Mouse (Mus musculus): ENCODE results near the gene Sgta. TPM values are rescaled to one million over a fixed set of nuclear protein-coding genes. Genes with fewer than 3 reads are reported as not detected.
A peak's percentile ranks its signal among the peaks of the same experiment; 100 is the strongest.
"Not testable (repeated sequence)": the region's sequence is repeated elsewhere in the genome, so short reads cannot be mapped to it uniquely, and the experiment has no call there.

Gene Sgta
- total RNA-seq, 2 experiments from 2014 or later = 41.6 to 61.4 TPM

DNA sequence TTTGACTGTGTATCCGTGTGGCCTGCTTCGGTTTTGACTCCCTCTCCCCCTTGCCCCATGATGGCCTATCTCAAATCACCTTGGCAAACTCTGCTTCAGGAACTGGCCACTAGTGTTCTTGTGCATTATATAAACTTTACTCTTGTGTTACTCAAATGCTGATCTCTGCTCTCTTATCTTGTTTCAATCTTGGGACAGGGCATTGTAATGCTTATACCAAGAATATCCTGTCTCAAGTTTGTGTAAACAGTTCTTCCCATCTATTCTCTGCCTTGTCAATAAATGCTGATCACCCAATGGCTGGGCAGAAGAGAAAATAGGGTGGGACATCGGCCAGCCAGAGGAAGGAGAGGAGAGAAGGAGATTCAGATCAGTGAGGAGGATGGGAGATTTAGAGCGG is 2.7 kb upstream of the Sgta start:
- ATAC-seq (replicated peaks; ENCODE audit: low FRiP score, low TSS enrichment, poor library complexity, severe bottlenecking) = no peak

DNA sequence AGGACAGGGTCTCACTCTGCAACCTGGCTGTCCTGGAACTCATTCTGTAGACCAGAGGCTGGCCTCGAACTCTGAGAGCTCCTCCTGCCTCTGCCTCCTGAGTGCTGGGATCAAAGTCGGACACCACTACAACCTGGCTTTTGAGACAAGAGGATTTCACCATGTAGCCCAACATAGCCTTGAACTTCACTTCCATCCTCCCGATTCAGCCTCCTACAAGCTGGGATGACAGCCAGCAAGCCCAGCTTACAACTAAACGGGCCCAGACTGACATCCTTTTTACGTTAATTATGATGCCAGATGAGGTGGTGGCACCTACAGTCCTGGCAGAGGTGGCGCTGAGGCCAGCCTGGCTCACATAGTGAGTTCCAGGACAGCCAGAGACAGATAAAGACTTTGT is 1.1 kb downstream of the Sgta start:
- no peak for ATAC-seq (replicated peaks; ENCODE audit: low FRiP score, low TSS enrichment, poor library complexity, severe bottlenecking)

DNA sequence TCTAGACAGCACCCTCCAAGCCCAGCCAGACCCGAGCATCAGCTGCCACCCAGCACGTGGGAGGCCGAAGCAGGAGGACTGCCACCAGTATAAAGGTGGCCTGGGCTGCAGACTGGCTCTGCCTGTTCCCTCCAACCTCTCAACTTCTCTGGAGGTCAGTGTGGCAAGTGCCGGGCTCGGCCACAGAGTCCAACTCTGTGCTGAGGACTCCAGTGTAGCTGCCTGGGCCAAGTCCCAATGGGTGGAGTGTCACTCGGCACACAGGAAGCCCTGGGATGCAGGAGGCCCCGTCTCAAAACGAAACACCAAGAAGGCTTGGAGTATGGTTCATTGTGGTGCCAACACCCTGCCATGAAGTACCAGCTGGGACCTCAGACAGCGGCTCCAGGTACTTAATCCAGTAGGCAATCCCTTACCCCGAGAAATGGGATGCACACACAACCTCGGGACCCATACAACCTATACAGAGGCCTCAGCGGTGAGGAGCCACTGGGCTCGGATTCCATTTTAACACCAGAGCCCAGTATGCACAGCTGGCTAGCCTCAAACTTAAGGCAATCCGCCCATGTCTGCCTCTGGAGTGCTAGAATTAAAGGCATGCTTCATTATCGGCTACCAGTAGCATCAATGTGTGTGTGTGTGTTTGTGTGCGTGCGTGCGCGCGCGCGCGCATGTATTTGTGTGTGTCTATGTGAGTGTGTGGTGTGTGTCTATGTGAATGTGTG is 2.4 kb downstream of the Sgta start:
- ATAC-seq (replicated peaks; ENCODE audit: low FRiP score, low TSS enrichment, poor library complexity, severe bottlenecking) = no peak

DNA sequence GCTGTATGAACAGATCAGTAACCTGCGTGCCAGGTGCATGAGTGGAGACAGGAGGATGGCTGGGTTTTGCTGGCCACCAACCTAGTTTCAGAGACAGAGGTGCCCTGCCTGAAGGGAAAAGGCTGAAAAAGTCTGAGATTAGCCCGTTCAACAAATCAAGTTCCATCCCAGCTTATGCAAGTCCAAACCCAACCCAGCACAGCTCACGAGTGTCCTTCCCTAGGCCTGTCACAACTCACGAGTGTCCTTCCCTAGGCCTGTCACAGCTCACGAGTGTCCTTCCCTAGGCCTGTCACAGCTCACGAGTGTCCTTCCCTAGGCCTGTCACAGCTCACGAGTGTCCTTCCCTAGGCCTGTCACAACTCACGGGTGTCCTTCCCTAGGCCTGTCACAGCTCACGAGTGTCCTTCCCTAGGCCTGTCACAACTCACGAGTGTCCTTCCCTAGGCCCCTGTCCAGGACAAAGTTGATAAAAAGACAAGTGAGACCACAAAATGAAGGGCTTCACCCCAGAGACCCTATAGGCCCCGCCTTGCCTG is 4.1 kb downstream of the Sgta start:
- ATAC-seq (replicated peaks; ENCODE audit: low FRiP score, low TSS enrichment, poor library complexity, severe bottlenecking) = not testable (repeated sequence)

DNA sequence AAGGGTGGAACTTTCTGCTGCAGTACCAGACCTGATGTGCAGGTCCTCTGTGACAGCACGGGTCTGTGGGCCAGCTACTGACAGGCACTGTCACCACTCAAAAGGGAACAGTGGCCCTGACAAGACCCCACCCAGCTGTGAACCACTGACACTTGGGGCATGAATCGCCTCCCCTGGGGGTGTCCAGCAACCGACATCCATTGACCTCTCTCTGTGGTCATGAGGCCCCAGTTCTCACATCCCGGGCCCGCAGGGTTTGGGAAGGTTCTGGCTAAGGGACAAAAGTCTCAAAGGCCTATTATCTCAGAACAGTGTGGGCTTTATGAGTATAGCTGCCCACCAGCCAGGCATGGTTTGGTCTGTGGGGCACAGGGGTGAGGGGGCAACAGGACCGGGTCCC is 4.8 kb downstream of the Sgta start:
- no peak for ATAC-seq (replicated peaks; ENCODE audit: low FRiP score, low TSS enrichment, poor library complexity, severe bottlenecking)

DNA sequence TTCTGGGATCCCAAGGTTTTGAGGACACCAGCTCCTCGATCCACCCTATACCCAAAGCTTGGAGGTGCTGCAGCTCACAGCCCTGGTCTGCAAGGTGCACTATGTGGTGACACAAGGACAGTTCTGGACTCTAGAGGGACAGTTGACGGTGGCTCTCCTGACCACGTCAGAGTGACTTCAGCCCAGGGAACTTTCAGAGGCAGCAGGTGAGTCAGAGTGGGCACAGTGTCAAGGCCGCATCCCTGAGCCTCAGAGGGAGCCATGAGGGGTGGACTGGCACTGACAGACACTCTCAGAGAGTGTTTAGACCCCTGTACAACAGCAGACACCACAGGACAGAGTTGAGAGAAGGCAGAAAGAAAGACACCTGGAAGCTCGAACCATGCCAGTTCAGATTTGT is 7.4 kb downstream of the Sgta start:
- ATAC-seq (replicated peaks; ENCODE audit: low FRiP score, low TSS enrichment, poor library complexity, severe bottlenecking) = no peak

DNA sequence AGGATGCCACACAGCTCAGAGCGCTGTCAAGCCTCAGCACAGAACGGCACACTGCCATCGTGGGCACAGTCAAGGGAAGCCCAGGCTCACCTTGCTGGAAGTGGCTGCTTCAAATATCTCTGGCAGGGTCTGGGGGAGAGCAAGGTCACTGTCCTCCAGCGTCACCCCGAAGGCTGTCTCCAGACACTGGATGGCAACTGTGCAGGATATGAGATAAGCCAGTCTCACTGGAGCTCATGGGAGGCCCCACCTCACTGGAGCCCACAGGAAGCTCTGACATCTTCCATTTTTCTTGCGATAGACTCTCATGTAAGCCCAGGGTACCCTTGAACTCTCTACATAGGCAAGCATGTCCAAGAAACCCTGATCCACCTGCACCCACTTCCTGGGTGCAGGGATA is 8.8 kb downstream of the Sgta start:
- peak; percentile 72 for ATAC-seq (replicated peaks; ENCODE audit: low FRiP score, low TSS enrichment, poor library complexity, severe bottlenecking)

DNA sequence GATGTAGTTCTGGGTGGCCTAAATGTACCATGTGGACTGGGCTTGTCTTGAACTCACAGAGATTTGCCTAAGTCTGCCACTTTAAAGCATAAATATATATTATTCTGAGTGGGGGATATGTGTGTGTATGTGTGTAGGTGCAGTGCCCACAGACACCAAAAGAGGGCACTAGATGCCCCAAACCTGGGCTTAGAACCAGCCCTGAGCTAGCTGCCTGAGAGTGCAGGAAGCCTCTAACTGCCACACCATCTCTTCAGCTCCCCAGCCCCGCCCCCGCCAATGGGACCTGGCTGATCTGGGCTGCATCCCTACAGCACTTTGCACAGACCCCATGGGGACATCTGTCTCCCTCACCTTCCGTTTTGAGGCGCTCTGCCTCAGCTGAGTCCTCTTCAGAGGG is 9.3 kb downstream of the Sgta start:
- ATAC-seq (replicated peaks; ENCODE audit: low FRiP score, low TSS enrichment, poor library complexity, severe bottlenecking) = peak; percentile 32

DNA sequence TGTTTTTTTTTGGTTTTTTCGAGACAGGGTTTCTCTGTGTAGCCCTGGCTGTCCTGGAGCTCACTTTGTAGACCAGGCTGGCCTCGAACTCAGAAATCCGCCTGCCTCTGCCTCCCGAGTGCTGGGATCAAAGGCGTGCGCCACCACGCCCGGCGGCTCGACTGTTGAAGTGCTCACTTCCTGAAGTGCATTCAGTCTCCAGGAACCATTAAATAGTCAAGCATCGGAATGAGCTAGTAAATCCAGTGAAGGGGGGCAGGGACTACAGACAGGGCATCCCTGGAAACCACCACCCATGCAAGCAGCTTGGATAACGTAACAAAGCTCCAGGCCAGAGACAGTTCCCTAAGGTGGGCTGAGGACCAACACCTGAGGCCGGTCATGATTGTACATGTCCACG is 14.7 kb downstream of the Sgta start:
- ATAC-seq (replicated peaks; ENCODE audit: low FRiP score, low TSS enrichment, poor library complexity, severe bottlenecking) = not testable (repeated sequence)

DNA sequence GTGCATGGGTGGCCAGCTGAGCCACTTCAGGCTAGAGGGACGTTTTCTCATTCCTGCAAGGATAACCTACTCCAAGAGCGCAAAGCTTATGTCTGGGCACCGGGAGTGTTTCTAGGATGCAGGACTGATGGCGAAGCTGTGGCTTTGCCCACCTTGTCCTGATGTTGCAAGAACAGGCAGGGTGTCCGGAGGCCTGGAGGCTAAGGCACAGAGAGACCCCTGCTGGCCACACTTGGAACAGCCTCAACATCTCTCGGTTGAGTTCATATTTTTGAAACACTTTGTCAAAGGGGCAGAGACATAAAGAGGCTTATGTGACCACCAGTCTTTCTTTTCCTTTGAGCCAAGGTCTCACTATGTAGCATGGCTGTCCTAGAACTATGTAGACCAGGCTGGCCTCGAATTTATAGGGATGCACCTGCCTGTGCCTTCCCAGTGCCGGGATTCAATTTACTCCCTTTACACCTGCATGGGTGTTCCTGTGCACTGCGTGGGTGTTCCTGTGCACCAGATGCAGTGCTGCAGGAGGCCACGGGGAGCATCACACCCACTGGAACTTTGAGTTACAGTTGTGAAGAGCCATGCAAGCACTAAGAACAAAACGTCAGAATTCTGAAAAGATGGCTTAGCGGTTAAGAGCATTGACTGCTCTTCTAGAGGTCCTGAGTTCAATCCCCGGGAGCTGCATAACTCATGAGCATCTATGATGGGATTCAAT is 18.4 kb downstream of the Sgta start:
- ATAC-seq (replicated peaks; ENCODE audit: low FRiP score, low TSS enrichment, poor library complexity, severe bottlenecking) = peak; percentile 58; the same call in 1 of the 2 replicates

DNA sequence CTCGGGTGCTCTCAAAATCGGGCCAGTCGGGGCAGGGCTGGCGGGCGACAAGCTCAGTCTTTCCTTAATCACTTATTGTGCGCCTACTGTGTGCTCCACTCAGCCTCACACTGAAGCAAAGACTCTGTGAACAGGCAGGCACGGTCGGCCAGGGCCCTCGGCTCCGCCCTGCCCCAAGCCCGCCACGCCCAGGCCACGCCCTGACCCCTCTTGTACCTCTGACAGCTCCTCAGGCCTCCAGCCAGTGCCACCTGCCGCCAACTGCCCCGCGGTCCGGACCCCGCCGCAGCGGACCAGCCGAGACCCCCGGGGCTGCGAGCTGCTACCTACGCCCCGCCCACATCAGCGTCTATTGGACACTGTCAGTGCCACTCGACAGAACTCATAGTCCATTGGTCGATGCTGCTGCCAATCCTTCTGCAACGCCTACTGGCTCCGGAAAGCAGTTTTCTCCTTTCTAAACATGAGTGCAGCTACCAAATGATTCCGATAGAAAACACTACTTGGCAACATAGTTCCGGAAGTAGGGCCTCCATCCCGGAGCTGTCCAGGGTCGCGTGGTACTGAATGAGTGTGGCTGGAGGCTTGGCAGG is 22.9 kb downstream of the Sgta start, which contains the start of gene Slc39a3:
TSS of gene Slc39a3 (minus strand) at position 439 of the 593 bp plus-strand sequence.
- ATAC-seq (replicated peaks; ENCODE audit: low FRiP score, low TSS enrichment, poor library complexity, severe bottlenecking) = peak; percentile 97

DNA sequence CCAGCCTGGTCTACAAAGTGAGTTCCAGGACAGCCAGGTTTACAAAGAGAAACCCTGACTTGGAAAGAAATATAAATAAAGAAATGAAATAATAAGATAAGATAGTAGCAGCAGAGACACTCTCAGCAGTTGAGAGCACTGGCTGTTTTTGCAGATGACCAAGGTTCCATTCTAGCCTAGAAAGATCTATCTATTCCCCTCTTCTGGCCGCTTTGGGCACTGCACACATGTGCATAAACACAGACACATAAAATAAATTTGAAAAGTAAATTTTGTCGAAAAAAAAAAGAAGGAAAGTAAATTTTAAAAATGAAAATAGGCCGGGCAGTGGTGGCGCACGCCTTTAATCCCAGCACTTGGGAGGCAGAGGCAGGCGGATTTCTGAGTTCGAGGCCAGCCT is 23.7 kb downstream of the Sgta start:
- ATAC-seq (replicated peaks; ENCODE audit: low FRiP score, low TSS enrichment, poor library complexity, severe bottlenecking) = no peak

DNA sequence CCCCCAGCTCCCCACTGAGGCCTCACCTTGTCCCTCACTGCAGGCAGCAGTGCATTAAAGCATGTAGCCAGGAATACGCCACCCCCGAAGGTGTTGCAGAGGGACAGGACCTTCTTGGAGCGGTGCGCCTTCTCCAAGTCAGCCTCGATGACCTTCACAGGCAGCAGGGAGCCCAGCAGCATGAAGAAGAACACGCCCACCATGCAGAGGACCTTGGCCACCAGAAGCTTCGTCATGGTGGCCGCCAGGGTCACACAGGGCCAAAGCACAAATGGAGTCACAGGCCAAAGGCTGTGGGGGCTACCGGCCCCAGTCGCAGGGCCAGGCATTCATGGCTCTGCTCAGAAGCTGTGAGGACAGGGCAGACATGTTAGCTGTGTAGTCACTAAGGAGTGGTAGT is 26.4 kb downstream of the Sgta start:
- ATAC-seq (replicated peaks; ENCODE audit: low FRiP score, low TSS enrichment, poor library complexity, severe bottlenecking) = no peak

DNA sequence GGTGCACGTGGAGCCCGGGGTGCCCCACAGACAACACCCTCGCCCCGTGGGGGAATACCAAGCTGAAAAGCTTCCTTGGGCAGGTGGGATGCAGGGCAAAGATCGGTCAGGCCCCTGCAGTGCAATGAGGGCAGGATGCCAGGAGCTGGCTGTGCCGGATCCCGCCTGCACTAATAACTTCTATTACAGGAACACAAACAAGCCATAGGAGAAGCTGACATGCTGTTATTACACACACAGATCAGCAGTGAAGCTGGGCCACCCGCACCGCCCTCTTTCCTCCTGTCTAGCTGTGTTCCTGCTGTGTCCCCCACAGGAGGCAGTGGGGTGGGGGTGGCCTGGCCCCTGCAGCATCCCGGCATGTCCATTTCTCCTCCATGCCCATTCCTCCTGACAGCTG is 30.9 kb downstream of the Sgta start:
- ATAC-seq (replicated peaks; ENCODE audit: low FRiP score, low TSS enrichment, poor library complexity, severe bottlenecking) = no peak

DNA sequence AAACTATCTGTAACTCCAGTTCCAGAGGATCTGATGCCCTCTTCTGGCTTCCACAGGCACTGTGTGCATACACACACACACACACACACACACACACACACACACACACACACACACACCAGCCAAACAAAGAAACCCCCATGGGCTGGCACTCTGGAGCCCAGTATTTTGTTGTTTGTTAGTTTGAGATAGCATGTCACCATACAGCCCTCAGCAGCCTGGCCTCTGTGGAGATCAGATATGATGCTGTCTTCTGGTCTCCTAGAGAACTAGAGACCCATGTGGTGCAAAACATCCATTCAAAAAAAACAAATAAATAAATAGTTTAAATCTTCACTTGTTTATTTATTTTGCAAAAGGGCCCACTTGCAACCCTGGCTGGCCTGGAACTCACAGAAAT is 31.8 kb downstream of the Sgta start:
- ATAC-seq (replicated peaks; ENCODE audit: low FRiP score, low TSS enrichment, poor library complexity, severe bottlenecking) = no peak

DNA sequence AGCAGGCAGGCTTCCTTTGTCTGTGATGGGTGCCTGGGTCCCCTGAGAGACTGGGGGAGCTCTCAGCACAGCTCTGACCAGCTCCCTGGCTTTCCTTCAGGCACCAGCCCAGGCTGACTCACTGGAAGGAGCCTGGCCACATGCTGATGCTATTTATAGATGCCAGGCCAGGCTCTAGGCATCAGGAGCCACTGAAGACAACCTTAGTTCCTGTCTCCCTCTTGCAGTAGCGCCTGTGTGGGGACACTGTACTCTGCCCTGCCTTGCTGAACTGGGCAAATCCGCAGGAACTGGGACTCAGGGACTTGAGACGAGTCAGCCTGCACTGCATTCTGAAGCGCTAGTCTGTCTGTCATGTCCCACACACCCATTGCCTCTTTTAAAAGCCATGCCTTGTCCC is 32.6 kb downstream of the Sgta start:
- no peak for ATAC-seq (replicated peaks; ENCODE audit: low FRiP score, low TSS enrichment, poor library complexity, severe bottlenecking)

DNA sequence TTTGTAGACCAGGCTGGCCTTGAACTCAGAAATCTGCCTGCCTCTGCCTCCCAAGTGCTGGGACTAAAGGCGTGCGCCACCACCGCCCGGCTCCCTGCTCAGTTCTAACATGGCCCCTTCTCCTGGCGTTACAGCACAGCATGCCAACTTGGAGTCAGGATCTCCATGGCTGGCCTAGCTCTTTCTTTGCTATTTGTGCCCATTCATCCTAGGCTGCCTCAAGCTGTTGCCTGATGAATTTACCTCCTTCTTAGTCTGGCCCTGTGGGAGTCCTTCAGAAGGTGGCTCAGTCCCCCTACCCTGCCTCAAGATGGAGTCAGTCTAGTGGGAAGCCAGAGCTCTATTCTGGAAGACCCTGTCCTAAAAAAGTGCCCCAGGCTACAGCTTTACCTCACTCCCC is 33.1 kb downstream of the Sgta start:
- no peak for ATAC-seq (replicated peaks; ENCODE audit: low FRiP score, low TSS enrichment, poor library complexity, severe bottlenecking)

DNA sequence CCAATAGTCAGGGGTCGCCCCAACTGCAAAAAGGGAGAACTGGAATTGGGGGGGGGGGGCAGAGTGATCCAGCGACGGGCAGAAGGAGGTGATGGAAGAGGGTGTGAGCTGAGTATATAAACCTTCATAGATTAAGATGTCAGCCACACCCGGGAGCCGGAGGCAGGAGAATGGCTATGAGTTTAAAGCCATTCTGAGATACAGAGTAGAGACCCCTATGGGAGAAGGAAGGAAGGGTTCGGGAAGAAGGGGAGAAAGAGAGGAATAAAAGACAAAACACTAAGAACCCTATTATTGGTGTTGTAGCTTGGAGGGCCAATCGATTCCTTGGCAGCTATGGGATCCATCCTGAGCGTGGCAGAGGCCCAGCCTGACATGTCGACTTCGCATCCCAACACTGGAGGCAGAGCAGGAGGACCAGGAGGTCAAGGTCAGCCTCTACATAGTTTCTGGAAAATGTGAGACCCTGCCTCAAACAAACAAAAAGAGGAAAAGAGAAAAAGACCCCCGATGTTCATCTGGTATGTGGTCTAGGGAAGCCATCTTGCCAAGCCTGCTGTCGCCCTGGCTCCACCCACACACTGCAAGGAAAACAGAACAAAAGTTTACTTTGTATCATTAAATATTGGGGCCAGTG is 34.2 kb downstream of the Sgta start, which contains the start of gene Diras1:
TSS of gene Diras1 (minus strand) at position 24 of the 637 bp plus-strand sequence.
- ATAC-seq (replicated peaks; ENCODE audit: low FRiP score, low TSS enrichment, poor library complexity, severe bottlenecking) = no peak

DNA sequence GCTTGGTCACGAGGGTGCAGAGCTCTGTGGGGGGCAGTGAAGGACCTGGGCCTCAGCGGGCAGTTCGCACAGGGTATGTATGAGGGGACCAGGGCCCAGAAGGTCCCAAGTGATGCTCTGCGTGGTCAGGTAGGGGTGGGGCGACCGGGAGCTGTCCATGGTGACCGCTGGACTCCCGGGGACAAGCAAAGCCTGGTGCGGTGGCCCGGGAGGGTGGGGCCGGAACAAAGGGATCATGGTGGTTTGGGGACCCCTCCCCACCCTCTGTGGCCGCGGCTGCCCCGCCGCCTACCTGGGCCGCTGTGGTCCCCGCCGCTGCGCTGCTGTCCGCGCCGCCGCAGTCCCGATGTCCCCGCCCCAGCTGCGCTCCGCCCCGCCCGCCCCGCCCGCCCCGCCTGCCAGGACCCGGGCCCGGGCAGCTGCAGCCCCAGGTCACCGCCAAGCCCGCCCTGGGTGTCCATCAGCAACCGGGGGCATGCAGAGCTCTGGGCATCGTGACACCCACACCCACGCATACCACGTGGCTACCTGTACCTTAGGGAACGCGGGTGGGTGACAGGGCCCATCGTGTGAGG is 34.8 kb downstream of the Sgta start:
- no peak for ATAC-seq (replicated peaks; ENCODE audit: low FRiP score, low TSS enrichment, poor library complexity, severe bottlenecking)

All from megakaryocyte-erythroid progenitor cell, adult 5-6 weeks (primary cell).